Mouse (Mus musculus) embryonic facial prominence, embryonic 13.5 days (tissue): ENCODE measurements around the gene Tmem219. TPM values are rescaled to one million over a fixed set of nuclear protein-coding genes. Genes with fewer than 3 reads are reported as not detected.

Experiments used
- ATAC-seq: fragments of 200-750 bp; cut with Nextera tagmentation; 2 replicates; pipeline ENCODE4 v1.8.0; 2017; ENCODE audit warnings: low read depth; ENCODE audit not compliant: insufficient number of reproducible peaks, insufficient read depth, low FRiP score, low TSS enrichment
- H3K27ac ChIP-seq: fragments of 300-500 bp; sonication (generic); 2 replicates; pipeline ENCODE4 v1.5.1; 2015; ENCODE audit warnings: moderate library complexity, mild to moderate bottlenecking, inconsistent platforms
- H3K27me3 ChIP-seq: fragments of 300-500 bp; sonication (generic); 2 replicates; pipeline ENCODE4 v1.6.1; 2015; ENCODE audit warnings: mild to moderate bottlenecking, inconsistent platforms
- H3K36me3 ChIP-seq: fragments of 300-500 bp; sonication (generic); 2 replicates; pipeline ENCODE4 v1.6.1; 2015; ENCODE audit warnings: mild to moderate bottlenecking, inconsistent platforms
- H3K4me1 ChIP-seq: fragments of 300-500 bp; sonication (generic); 2 replicates; pipeline ENCODE4 v1.6.1; 2015; ENCODE audit warnings: inconsistent platforms
- H3K4me2 ChIP-seq: fragments of 300-500 bp; sonication (generic); 2 replicates; pipeline ENCODE4 v1.6.1; 2015; ENCODE audit warnings: moderate library complexity, mild to moderate bottlenecking, inconsistent platforms
- H3K4me3 ChIP-seq: fragments of 300-500 bp; sonication (generic); 2 replicates; pipeline ENCODE4 v1.5.1; 2015; ENCODE audit warnings: mild to moderate bottlenecking, inconsistent platforms
- H3K9ac ChIP-seq: fragments of 300-500 bp; sonication (generic); 2 replicates; pipeline ENCODE4 v1.6.1; 2015; ENCODE audit warnings: mild to moderate bottlenecking, inconsistent platforms
- H3K9me3 ChIP-seq: fragments of 300-500 bp; sonication (generic); 2 replicates; pipeline ENCODE4 v1.6.1; 2016; ENCODE audit warnings: inconsistent platforms
- WGBS: fragments of 180-500 bp; shearing (Covaris S2); methylation state at CpG from one replicate; pipeline ENCODE4 v1.1.7; 2015; ENCODE audit warnings: mixed read lengths; 5-methylcytosine and 5-hydroxymethylcytosine counted together
- polyA plus RNA-seq: library from polyadenylated mRNA; unstranded; fragments of >200 nt; fragmentation: Nextera tagmentation; extraction: Ambion mirVana; gene quantifications from 2 replicates; pipeline ENCODE4 v1.2.1, GENCODE M21; 2015

The Tmem219 gene
- polyA plus RNA-seq, 1 experiment from 2014 or later: 28.3 TPM

DNA sequence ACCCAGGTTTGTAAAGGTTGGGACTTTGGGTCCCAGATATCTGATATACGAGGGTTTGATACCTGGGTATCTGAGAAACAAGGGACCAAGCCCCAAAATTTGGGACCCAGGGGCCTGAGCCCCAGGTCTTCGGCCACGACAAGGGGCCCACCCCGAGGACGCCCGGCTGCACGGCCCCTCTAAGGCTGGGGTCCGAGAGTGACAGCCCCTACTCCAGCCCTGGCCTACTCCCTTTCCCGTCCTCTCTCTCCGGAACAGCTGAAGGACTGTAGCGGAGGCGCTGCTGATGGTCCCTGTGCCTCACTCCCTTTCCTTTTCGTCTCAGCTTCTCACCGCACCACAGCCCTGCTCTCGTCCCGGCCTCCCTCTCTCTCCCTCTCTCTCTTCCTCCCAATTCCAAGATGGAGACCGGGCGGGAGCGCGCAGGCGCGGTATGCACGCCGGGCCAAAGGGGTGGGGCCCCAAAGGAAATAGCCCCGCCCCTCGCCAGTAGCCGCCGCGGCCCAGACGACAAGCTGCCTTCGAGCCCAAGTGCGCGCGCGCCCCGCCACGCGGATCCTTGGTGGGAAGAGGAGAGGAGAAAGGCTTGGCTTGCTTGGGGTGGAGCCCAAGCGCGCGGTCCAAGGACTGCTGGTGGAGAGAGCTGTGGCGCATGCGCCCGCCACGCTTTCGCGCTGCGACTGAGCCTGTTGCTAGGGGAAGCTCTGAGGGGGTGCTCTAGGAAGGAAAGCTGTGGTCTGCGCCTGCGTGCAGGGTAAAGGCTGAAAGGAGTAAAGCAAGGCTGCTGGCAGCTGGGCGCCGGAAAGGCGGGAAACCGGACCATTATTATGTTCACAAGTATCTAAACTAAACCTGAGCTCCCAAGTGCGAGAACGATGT is 38.2 kb downstream of the Tmem219 start, which contains the start of gene Taok2:
Gene Taok2, minus strand, starts transcription at position 418 of the 879 bp plus-strand sequence.
- Histone ChIP-seq H3K4me1 (peaks cover 32% of the 10 kb centered on the region), H3K36me3 (peaks cover 21% of the 10 kb centered on the region), H3K27ac (peak within 1 kb of the TSS; percentile 93), H3K9ac (peak within 1 kb of the TSS; percentile 93), H3K9me3 (no peaks in the 10 kb centered on the region), H3K4me2 (peak within 1 kb of the TSS; percentile 100), H3K27me3 (no peaks in the 10 kb centered on the region), H3K4me3 (peak within 1 kb of the TSS; percentile 77)
- peak; percentile 99 for ATAC-seq
- WGBS: under 1% methylated on average over 55 of the region's 56 CpGs

DNA sequence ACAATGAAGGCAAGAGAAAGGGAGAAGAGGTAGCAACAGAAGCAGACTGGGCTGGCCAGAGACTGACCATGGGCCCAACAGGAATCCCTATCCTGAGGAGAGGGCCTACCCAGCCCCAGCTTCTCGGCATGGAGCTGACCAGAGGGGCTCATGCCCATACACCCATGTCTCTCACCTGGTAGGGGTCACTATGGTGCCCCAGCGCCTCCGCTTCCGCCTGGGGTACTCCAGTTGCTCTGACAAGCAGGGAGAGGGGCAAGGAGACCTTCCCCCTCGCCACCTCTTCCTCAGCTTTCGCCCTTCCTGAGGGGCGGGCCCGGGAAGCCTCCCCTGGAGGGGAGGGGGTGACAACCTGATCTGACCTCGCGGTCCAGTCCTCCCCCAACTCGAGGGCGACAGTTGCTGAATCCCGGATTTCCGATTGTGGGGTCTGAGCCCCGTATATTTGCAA is 39.0 kb downstream of the Tmem219 start:
- Histone ChIP-seq H3K9me3 (no peaks in the 10 kb centered on the region), H3K27me3 (no peaks in the 10 kb centered on the region), H3K4me2 (peak overlapping the region; percentile 100), H3K27ac (peak overlapping the region; percentile 93), H3K9ac (peak overlapping the region; percentile 93), H3K4me3 (peak overlapping the region; percentile 77), H3K4me1 (peaks cover 32% of the 10 kb centered on the region), H3K36me3 (peaks cover 26% of the 10 kb centered on the region)
- no peak for ATAC-seq
- 0% methylated on average over 14 of the region's 15 CpGs for WGBS

DNA sequence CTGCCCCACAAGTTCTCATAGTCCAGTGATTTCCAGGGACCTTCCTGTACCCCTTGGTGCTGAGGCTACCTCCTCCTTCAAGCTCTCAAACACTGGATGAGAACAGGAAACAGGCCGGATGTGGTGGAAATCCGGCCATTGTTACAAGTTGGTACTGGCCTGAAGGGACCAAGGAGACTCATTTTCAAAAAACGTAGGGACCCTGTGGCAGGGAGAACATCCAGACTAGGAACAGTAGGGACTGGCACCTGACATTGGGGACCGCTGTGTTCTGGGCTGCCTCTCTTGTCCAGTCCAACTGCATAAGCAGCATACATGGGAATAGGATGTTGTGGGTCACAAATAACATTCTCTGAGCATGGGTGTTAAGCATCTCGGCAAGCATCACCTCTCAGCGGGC is 41.7 kb downstream of the Tmem219 start:
- Histone ChIP-seq H3K4me2 (peak overlapping the region; percentile 100), H3K27ac (0 out of 2 replicates have a peak overlapping the region, but pooled peaks have one; percentile 24), H3K9ac (peak overlapping the region; percentile 93; the same call in 1 of the 2 replicates), H3K4me3 (peak overlapping the region; percentile 77; the same call in 1 of the 2 replicates), H3K9me3 (no peaks in the 10 kb centered on the region), H3K27me3 (no peaks in the 10 kb centered on the region), H3K36me3 (peaks cover 51% of the 10 kb centered on the region), H3K4me1 (peaks cover 32% of the 10 kb centered on the region)
- ATAC-seq: no peak
- WGBS: 76% methylated on average over 6 of the region's 6 CpGs

DNA sequence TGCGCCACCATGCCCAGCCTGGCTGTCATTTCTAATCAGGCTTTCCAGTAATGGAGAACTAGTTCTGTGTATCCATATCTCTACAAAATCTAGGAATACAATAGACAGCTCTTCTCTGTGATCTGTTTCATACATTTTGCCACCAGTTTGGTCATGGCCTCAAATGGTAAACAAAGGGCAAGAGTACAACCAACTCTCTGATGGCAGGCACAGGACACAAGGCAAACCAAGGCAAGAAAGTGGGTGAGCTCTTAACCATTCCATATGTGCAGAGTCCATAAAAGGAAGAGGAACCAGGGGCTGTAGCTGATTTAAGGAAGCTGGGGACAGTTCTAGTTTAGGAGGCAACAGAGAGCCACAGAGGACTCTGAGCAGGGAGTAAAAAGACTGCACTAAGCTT is 45.5 kb downstream of the Tmem219 start:
- ATAC-seq: no peak
- Histone ChIP-seq H3K9ac (no peak overlapping the region), H3K36me3 (peaks cover 88% of the 10 kb centered on the region), H3K27me3 (no peaks in the 10 kb centered on the region), H3K27ac (no peak overlapping the region), H3K9me3 (no peaks in the 10 kb centered on the region), H3K4me1 (peaks cover 15% of the 10 kb centered on the region), H3K4me3 (no peak overlapping the region), H3K4me2 (no peak overlapping the region)
- 83% methylated on average over 1 of the region's 1 CpGs for WGBS

DNA sequence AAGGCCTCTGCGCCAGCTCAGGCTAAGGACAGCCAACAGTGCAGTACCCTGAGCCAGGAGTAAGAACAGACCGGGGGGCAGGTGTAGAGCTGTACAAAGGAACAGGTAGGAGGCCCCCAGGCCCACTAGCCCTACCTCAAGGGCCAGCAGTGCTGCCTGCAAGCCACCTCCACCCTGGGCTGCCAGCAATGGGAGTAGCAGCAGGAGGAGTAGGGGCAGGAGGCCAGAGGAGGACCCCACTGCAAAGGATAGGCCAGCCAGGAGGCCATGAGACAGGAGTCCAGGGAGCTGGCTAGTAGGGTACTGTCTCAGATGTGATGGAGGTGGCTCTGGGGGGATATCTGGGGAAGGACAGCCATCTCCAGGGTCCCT is 52.2 kb downstream of the Tmem219 start:
- Histone ChIP-seq H3K27ac (no peak overlapping the region), H3K4me3 (no peak overlapping the region), H3K36me3 (peaks cover 99% of the 10 kb centered on the region), H3K4me1 (0 out of 2 replicates have a peak, but pooled peaks cover 3% of the 10 kb centered on the region), H3K4me2 (no peak overlapping the region), H3K9me3 (no peaks in the 10 kb centered on the region), H3K27me3 (no peaks in the 10 kb centered on the region), H3K9ac (no peak overlapping the region)
- ATAC-seq: no peak
- WGBS: 93% methylated on average over 2 of the region's 2 CpGs

DNA sequence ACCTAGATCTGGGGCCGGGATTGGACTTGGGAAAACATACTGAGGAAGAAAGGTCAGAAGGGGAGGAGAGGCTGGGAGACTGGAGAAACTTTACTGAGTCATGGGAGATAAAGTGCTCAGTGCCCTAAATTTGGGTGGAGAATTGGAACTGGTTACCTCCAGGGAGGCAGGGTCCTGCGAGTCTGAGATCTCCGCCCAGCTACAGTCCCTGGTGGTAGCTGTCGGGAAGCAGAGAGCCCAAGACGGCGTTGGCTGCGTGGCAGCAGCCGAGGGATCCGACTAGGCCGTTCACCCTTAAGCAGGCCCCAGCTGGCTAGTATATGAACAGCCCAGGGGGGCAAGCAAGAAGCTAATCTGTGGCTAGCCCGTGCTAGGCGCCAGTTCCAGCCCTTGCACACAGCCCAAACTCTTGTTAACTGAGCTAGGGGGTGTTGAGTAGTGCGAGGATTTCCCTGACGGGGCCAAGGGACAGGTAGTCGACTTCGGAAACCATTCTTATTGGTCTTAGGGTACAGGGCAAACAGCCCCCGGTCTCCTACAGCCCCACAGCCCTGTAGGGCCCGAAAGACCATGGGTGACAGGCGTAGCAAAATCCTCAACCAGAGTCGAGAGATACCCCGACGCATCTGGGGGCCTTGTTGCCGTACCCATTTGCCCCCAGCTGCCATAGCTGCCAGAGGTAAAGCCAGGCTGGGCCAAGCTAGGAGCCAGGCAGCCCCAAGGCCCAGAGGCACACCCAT is 52.8 kb downstream of the Tmem219 start:
- no peak overlapping the region for H3K9ac ChIP-seq
- H3K9me3 ChIP-seq: no peaks in the 10 kb centered on the region
- H3K36me3 ChIP-seq: peaks cover 99% of the 10 kb centered on the region
- H3K27ac ChIP-seq: no peak overlapping the region
- 90% methylated on average over 23 of the region's 23 CpGs for WGBS
- H3K4me3 ChIP-seq: no peak overlapping the region
- no peaks in the 10 kb centered on the region for H3K27me3 ChIP-seq
- H3K4me2 ChIP-seq: no peak overlapping the region
- no peak for ATAC-seq
- H3K4me1 ChIP-seq: 0 out of 2 replicates have a peak, but pooled peaks cover 3% of the 10 kb centered on the region

DNA sequence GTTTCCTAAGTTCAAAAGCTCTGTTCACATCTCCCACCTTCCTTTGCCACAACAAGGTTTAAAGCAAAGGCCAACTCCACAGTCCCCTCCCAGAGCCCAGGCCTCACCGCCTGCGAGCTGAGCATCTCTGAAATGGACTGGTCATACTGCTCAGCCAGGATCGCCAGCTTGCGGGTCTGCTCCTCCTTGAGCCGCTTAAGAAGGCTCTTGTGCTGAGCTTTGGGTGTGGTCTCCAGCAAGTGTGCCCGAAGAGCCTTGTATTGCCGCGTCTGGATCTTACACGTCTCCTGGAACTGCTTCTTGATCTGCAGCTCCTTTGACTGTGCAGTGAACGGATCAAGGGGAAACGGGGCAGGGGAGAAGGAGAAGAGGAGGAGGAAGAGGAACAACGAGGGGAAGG is 54.7 kb downstream of the Tmem219 start:
- Histone ChIP-seq H3K4me3 (no peak overlapping the region), H3K4me1 (peaks cover 21% of the 10 kb centered on the region), H3K27me3 (no peaks in the 10 kb centered on the region), H3K9me3 (no peaks in the 10 kb centered on the region), H3K36me3 (peaks cover 96% of the 10 kb centered on the region), H3K9ac (no peak overlapping the region), H3K27ac (no peak overlapping the region), H3K4me2 (no peak overlapping the region)
- ATAC-seq: no peak
- 86% methylated on average over 12 of the region's 12 CpGs for WGBS

DNA sequence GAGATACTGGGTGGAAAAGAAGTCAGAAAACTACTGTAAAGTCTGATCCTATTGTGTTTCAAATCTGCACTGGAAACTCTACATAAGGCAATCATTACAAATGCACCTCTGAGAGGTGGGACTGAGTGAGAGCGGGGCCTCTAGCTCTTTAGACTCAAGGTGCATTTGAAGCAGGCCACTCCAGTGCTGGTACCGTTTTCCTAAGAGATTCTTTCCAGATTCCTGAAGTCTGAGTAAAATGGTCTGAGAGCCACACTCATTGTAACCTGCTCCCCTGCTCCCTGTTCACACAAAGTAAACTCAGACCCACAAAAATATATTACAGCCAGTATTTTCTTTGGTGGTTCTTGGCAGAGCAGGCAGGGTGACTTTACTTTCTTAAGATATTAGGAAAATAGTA is 55.2 kb downstream of the Tmem219 start:
- no peak overlapping the region for H3K4me2 ChIP-seq
- H3K4me1 ChIP-seq: peaks cover 25% of the 10 kb centered on the region
- WGBS: 76% methylated on average over 2 of the region's 2 CpGs
- ATAC-seq: no peak
- no peak overlapping the region for H3K4me3 ChIP-seq
- H3K36me3 ChIP-seq: peaks cover 92% of the 10 kb centered on the region
- H3K27ac ChIP-seq: no peak overlapping the region
- H3K9me3 ChIP-seq: no peaks in the 10 kb centered on the region
- H3K9ac ChIP-seq: no peak overlapping the region
- no peaks in the 10 kb centered on the region for H3K27me3 ChIP-seq

DNA sequence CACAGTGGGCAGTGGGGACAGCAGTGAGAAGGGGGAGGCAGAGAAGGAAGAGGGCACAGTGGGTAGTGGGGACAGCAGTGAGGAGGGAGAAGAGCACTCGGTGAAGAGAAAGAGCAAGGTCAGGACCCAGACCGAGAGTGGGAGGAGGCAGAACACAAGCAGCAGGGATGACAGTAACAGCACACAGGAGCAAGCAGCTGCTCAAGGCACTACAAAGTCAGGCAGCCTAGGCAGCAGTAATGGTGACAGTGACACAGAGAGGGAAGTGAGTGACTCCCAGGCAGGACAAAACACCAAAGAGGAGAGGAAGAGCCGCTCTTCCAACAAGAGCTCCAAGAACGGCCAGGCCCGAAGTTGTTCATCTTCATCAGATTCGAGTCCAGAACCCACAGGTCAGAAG is 58.9 kb downstream of the Tmem219 start:
- Histone ChIP-seq H3K4me3 (peak overlapping the region; percentile 74), H3K27ac (0 out of 2 replicates have a peak overlapping the region, but pooled peaks have one; percentile 86)
- 68% methylated on average over 6 of the region's 6 CpGs for WGBS

DNA sequence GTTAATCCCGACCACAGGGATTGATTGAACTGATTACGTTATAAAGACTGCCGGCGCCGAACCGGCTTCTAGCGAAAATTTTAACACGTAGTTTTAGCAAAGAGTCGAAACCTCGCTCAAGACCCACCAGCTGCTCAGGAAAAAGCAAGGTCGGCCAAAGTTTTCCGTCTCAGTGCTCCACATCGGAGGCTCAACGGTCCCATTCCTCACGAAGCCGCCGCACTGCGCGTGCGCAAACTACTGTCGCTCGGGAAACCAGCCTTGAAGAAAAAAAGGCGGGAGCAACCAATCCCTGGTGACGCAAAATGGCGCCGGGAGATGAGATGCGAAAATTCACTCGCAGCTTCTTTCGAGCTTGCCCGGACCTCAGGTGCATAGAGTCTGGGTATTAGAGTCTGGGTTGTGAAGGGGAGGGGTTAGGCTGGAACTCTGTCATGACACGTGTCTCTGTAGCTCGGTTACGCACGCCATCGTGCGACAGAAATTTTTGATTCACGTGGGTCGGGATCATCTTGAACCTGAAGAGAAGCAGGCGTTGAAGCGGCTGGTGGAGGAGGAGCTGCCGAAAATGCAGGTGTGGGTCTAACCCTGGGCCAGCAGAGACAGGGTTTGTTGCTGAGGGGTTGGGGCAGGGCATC is 60.5 kb downstream of the Tmem219 start, which contains the start of gene Ino80e:
Gene Ino80e, minus strand, starts transcription at position 231 of the 638 bp plus-strand sequence.
- ATAC-seq: peak; percentile 43; the same call in 1 of the 2 replicates
- H3K27me3 ChIP-seq: no peaks in the 10 kb centered on the region
- H3K4me2 ChIP-seq: peak within 1 kb of the TSS; percentile 86
- peaks cover 42% of the 10 kb centered on the region for H3K4me1 ChIP-seq
- no peaks in the 10 kb centered on the region for H3K9me3 ChIP-seq
- peak within 1 kb of the TSS; percentile 86 for H3K27ac ChIP-seq
- peak within 1 kb of the TSS; percentile 85 for H3K9ac ChIP-seq
- H3K36me3 ChIP-seq: peaks cover 67% of the 10 kb centered on the region
- under 1% methylated on average over 41 of the region's 41 CpGs for WGBS
- peak within 1 kb of the TSS; percentile 74 for H3K4me3 ChIP-seq

More for the DNA sequence above, 58.9 kb downstream of the Tmem219 start:
- H3K4me2 ChIP-seq: peak overlapping the region; percentile 86
- H3K9ac ChIP-seq: peak overlapping the region; percentile 85
- no peaks in the 10 kb centered on the region for H3K9me3 ChIP-seq
- H3K36me3 ChIP-seq: peaks cover 68% of the 10 kb centered on the region
- ATAC-seq: no peak
- H3K27me3 ChIP-seq: no peaks in the 10 kb centered on the region
- peaks cover 38% of the 10 kb centered on the region for H3K4me1 ChIP-seq
